Comparison of ENCODE assay signal across 18 mouse cellular contexts in the genomic region with DNA sequence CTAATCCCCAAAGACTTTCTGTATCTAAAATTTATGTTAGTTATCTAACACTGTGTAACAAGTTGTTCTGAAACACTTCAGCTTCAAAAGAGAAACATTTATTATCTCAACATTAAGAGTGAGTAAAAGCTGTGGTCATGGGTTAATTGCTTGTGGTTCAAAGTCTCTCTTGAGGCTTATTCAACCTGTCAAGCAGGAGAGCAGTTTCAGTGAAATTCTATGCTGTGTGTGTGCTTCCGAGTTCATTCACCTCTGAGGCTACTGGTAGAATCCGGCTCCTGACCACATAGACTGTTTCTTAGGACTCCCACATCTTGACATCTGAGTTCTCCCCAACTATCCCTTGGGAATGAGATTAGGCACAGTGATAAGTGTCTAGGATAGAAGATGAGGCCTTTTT.
DNase-seq lines count a peak whose midpoint lies in the region; ATAC-seq and TF ChIP-seq lines count a peak whose summit lies in the region.
"Had no signal": no experiment of that assay in that cellular context is flagged by ENCODE, and none has a peak within 500 bp of the region (broad histone marks: within the 10 kb centered on the region; RNA-seq: fewer than 3 reads in every experiment).

No protein-coding gene starts in this region.

- no peaks in the 10 kb centered on the region for H3K4me1 ChIP-seq in kidney, adult 2 months (ENCODE audit: control insufficient read depth, insufficient read depth, low read length)
- H3K4me1 ChIP-seq in lung, postnatal 0 days (ENCODE audit: insufficient read depth, low read depth, low read length), result no peaks in the 10 kb centered on the region
- H3K4me1 ChIP-seq: embryonic facial prominence, embryonic 15.5 days; lung, embryonic 15.5 days had no signal

- no peaks in the 10 kb centered on the region for H3K36me3 ChIP-seq in kidney, adult 2 months (ENCODE audit: control insufficient read depth, insufficient read depth, low read length)
- no peaks in the 10 kb centered on the region for H3K36me3 ChIP-seq in lung, postnatal 0 days (ENCODE audit: insufficient read depth, low read length)
- H3K36me3 ChIP-seq: embryonic facial prominence, embryonic 15.5 days; G1E; hindbrain, embryonic 10.5 days; lung, embryonic 15.5 days; midbrain, embryonic 13.5 days had no signal

- H3K4me3 ChIP-seq in kidney, adult 2 months (ENCODE audit: insufficient read depth, low read depth, low read length), result no peak overlapping the region
- no peak overlapping the region for H3K4me3 ChIP-seq in lung, postnatal 0 days (ENCODE audit: low read depth, low read length)
- no peak overlapping the region for H3K4me3 ChIP-seq in gastrocnemius, adult 2 months
- H3K4me3 ChIP-seq: embryonic facial prominence, embryonic 15.5 days; hindbrain, embryonic 10.5 days; lung, embryonic 15.5 days; midbrain, embryonic 13.5 days had no signal

- TF ChIP-seq EP300 in lung, postnatal 0 days (IDR thresholded peaks at IDR 0.05), result no peak

- peak; percentile 45 for DNase-seq in kidney, adult 2 months
- DNase-seq in kidney, postnatal 4 days, result no peak
- DNase-seq in kidney, adult 8-10 months, result peak; percentile 2 to 3
- DNase-seq in kidney, postnatal 14 days, result peak; percentile 13
- DNase-seq in adrenal gland, postnatal 14 days, result no peak
- no peak for DNase-seq in lung, postnatal 0 days (ENCODE audit: low spot score)
- no peak for DNase-seq in gastrocnemius, adult 2 months
- DNase-seq: adrenal gland, postnatal 25 days; cerebellum, adult 11 months; cerebellum, postnatal 36 days; thymus, postnatal 25 days had no signal

- TF ChIP-seq CTCF in kidney, adult 2 months (conservative IDR thresholded peaks at IDR 0.05; ENCODE audit: insufficient read depth, insufficient read length, low read depth, low read length), result no peak
- TF ChIP-seq CTCF in lung, postnatal 0 days (IDR thresholded peaks at IDR 0.05), result no peak
- no peak for TF ChIP-seq CTCF in gastrocnemius, adult 2 months (IDR thresholded peaks at IDR 0.05)

- no peaks in the 10 kb centered on the region for H3K9me3 ChIP-seq in lung, postnatal 0 days (ENCODE audit: low read length)
- H3K9me3 ChIP-seq: embryonic facial prominence, embryonic 15.5 days; lung, embryonic 15.5 days; midbrain, embryonic 13.5 days had no signal

- 30% methylated on average over 2 of the region's 2 CpGs for WGBS in kidney, adult 2 months
- WGBS in lung, postnatal 0 days, result 28% methylated on average over 2 of the region's 2 CpGs

- no peak for ATAC-seq in lung, postnatal 0 days
- ATAC-seq: forebrain, embryonic 16.5 days; midbrain, embryonic 13.5 days had no signal

- no peaks in the 10 kb centered on the region for H3K27me3 ChIP-seq in kidney, adult 2 months (replicated peaks; ENCODE audit: control insufficient read depth, insufficient read depth, low read length)
- no peaks in the 10 kb centered on the region for H3K27me3 ChIP-seq in lung, postnatal 0 days (replicated peaks; ENCODE audit: insufficient read depth, low read length)
- H3K27me3 ChIP-seq: embryonic facial prominence, embryonic 15.5 days; lung, embryonic 15.5 days had no signal

- no peak overlapping the region for H3K27ac ChIP-seq in kidney, adult 2 months (ENCODE audit: insufficient read depth, low read depth, low read length)
- no peak overlapping the region for H3K27ac ChIP-seq in lung, postnatal 0 days (ENCODE audit: low read length)
- no peak overlapping the region for H3K27ac ChIP-seq in gastrocnemius, adult 2 months
- H3K27ac ChIP-seq: embryonic facial prominence, embryonic 15.5 days; liver, embryonic 14.5 days; lung, embryonic 15.5 days; midbrain, embryonic 13.5 days had no signal

- intact Hi-C loops in gastrocnemius, adult 2 months (cut with DNase I), result no loop called here

- H3K9ac ChIP-seq in lung, postnatal 0 days (replicated peaks; ENCODE audit: low read depth), result no peak overlapping the region
- H3K9ac ChIP-seq: embryonic facial prominence, embryonic 15.5 days; liver, embryonic 14.5 days; lung, embryonic 15.5 days; midbrain, embryonic 13.5 days had no signal

- H3K4me2 ChIP-seq in lung, postnatal 0 days (replicated peaks; ENCODE audit: low read depth, low read length), result no peak overlapping the region
- H3K4me2 ChIP-seq: embryonic facial prominence, embryonic 15.5 days; lung, embryonic 15.5 days; midbrain, embryonic 13.5 days had no signal

- TF ChIP-seq POLR2A in kidney, adult 2 months (IDR thresholded peaks at IDR 0.05; ENCODE audit: low read depth, low read length), result no peak

Comparison
In these comparisons a context has a peak if more than half of its experiments do, and no peak if none do; other contexts are left out.
1. DNase-seq: peak in kidney, adult 2 months (single experiment), kidney, adult 8-10 months (2 of 2) and kidney, postnatal 14 days (single experiment); none in kidney, postnatal 4 days (0 of 2), adrenal gland, postnatal 14 days (single experiment), lung, postnatal 0 days (single experiment) and gastrocnemius, adult 2 months (single experiment).